ENCODE assay signal across 12 mouse cellular contexts in genomic region chr9:57805087-57805737, GRCm38 (mm10). TPM values are rescaled to one million over a fixed set of nuclear protein-coding genes. Genes with fewer than 3 reads are reported as not detected.
DNase-seq lines count a peak whose midpoint lies in the region; ATAC-seq and TF ChIP-seq lines count a peak whose summit lies in the region.
"Had no signal": no experiment of that assay in that cellular context is flagged by ENCODE, and none has a peak within 500 bp of the region (broad histone marks: within the 10 kb centered on the region; RNA-seq: fewer than 3 reads in every experiment).

No protein-coding gene starts in this region.

- in situ Hi-C loops in ES-E14 (cut with MboI; ENCODE audit: low sequenced_read_pairs in 2 of 2, unreplicated experiment in 2 of 2), result no loop called here

- H3K36me3 ChIP-seq in kidney, embryonic 14.5 days (ENCODE audit: control insufficient read depth, insufficient read depth, low read length), result no peaks in the 10 kb centered on the region
- peaks cover 12% of the 10 kb centered on the region; the same call in 1 of the 2 replicates for H3K36me3 ChIP-seq in ES-E14 (ENCODE audit: control insufficient read depth, insufficient read depth, low read length, poor library complexity, severe bottlenecking)
- H3K36me3 ChIP-seq in liver, embryonic 13.5 days, result peaks cover 21% of the 10 kb centered on the region
- H3K36me3 ChIP-seq: intestine, embryonic 15.5 days had no signal

- no peak overlapping the region for H3K9ac ChIP-seq in kidney, embryonic 14.5 days (ENCODE audit: low read depth, low read length)
- H3K9ac ChIP-seq in ES-E14 (ENCODE audit: insufficient read depth, low read depth, low read length, poor library complexity, severe bottlenecking), result peak overlapping the region; percentile 16; the same call in 1 of the 2 replicates
- H3K9ac ChIP-seq in liver, embryonic 13.5 days, result peak overlapping the region; percentile 27; the same call in 1 of the 2 replicates
- H3K9ac ChIP-seq: embryonic facial prominence, embryonic 13.5 days; forebrain, embryonic 12.5 days; intestine, embryonic 15.5 days; midbrain, embryonic 13.5 days had no signal

- H3K4me1 ChIP-seq in kidney, embryonic 14.5 days (ENCODE audit: control insufficient read depth, insufficient read depth, low read length), result peaks cover 38% of the 10 kb centered on the region
- H3K4me1 ChIP-seq in ES-E14 (ENCODE audit: control insufficient read depth in 2 of 2, insufficient read depth in 2 of 2, low read length in 2 of 2, poor library complexity in 1 of 2), result peaks cover 17 to 31% of the 10 kb centered on the region in 2 experiments
- H3K4me1 ChIP-seq in liver, embryonic 13.5 days (replicated peaks), result peaks cover 80% of the 10 kb centered on the region

- 62% methylated on average over 10 of the region's 10 CpGs for WGBS in kidney, embryonic 14.5 days
- WGBS in liver, embryonic 13.5 days (ENCODE audit: insufficient replicate concordance), result 27% methylated on average over 10 of the region's 10 CpGs

- no peak for DNase-seq in kidney, adult 9 months
- peak; percentile 61 for DNase-seq in 416B (ENCODE audit: low read depth)
- no peak for DNase-seq in ES-E14 (ENCODE audit: low read depth, low spot score)
- no peak for DNase-seq in liver, embryonic 13.5 days
- DNase-seq in retina, embryonic 14.5 days (ENCODE audit: low spot score), result no peak
- DNase-seq in frontal cortex, postnatal 14 days (ENCODE audit: low spot score in 2 of 2), result no peak

- 0 out of 2 replicates have a peak overlapping the region, but pooled peaks have one; percentile 17 for H3K27ac ChIP-seq in kidney, embryonic 14.5 days (ENCODE audit: low read depth, low read length)
- peak overlapping the region; percentile 44; the same call in 1 of the 2 replicates for H3K27ac ChIP-seq in ES-E14 (ENCODE audit: insufficient read depth, low read depth, low read length, poor library complexity, severe bottlenecking)
- peak overlapping the region; percentile 68 for H3K27ac ChIP-seq in liver, embryonic 13.5 days
- H3K27ac ChIP-seq: embryonic facial prominence, embryonic 13.5 days; forebrain, embryonic 12.5 days; intestine, embryonic 15.5 days; midbrain, embryonic 13.5 days had no signal

- no peak for ATAC-seq in kidney, embryonic 14.5 days (ENCODE audit: low FRiP score, low TSS enrichment)
- ATAC-seq in liver, embryonic 13.5 days (ENCODE audit: low read depth), result no peak
- ATAC-seq: intestine, embryonic 15.5 days; midbrain, embryonic 13.5 days had no signal

- H3K27me3 ChIP-seq in kidney, embryonic 14.5 days (ENCODE audit: control insufficient read depth, insufficient read depth, low read length), result no peaks in the 10 kb centered on the region
- no peaks in the 10 kb centered on the region for H3K27me3 ChIP-seq in liver, embryonic 13.5 days
- H3K27me3 ChIP-seq: embryonic facial prominence, embryonic 13.5 days; forebrain, embryonic 12.5 days; intestine, embryonic 15.5 days; midbrain, embryonic 13.5 days had no signal

- no peak overlapping the region for H3K4me2 ChIP-seq in kidney, embryonic 14.5 days (replicated peaks; ENCODE audit: low read depth, low read length)
- no peak overlapping the region for H3K4me2 ChIP-seq in liver, embryonic 13.5 days
- H3K4me2 ChIP-seq: embryonic facial prominence, embryonic 13.5 days; forebrain, embryonic 12.5 days; intestine, embryonic 15.5 days; midbrain, embryonic 13.5 days had no signal

- no peak overlapping the region for H3K4me3 ChIP-seq in kidney, embryonic 14.5 days (ENCODE audit: low read length)
- no peak overlapping the region for H3K4me3 ChIP-seq in ES-E14 (ENCODE audit: insufficient read depth in 1 of 2, low read depth in 1 of 2, low read length in 2 of 2, poor library complexity in 1 of 2, severe bottlenecking in 1 of 2)
- no peak overlapping the region for H3K4me3 ChIP-seq in liver, embryonic 13.5 days (replicated peaks)
- H3K4me3 ChIP-seq: embryonic facial prominence, embryonic 13.5 days; forebrain, embryonic 12.5 days; hindbrain, embryonic 10.5 days; intestine, embryonic 15.5 days; midbrain, embryonic 13.5 days had no signal

- no peaks in the 10 kb centered on the region for H3K9me3 ChIP-seq in kidney, embryonic 14.5 days (ENCODE audit: control insufficient read depth, low read length)
- no peaks in the 10 kb centered on the region for H3K9me3 ChIP-seq in ES-E14 (ENCODE audit: control insufficient read depth, insufficient read depth, low read depth, low read length)
- no peaks in the 10 kb centered on the region for H3K9me3 ChIP-seq in liver, embryonic 13.5 days (replicated peaks)
- H3K9me3 ChIP-seq: embryonic facial prominence, embryonic 13.5 days; forebrain, embryonic 12.5 days; hindbrain, embryonic 10.5 days; intestine, embryonic 15.5 days; midbrain, embryonic 13.5 days had no signal

TF ChIP-seq in ES-E14, 5 proteins besides CTCF, POLR2A, EP300 and RAD21:
- TF ChIP-seq HCFC1 (IDR thresholded peaks at IDR 0.05; ENCODE audit: borderline replicate concordance, insufficient read depth, low read length) (no peak), CHD2 (IDR thresholded peaks at IDR 0.05; ENCODE audit: low read depth, low read length) (no peak), ZC3H11A (IDR thresholded peaks at IDR 0.05; ENCODE audit: borderline replicate concordance, low read depth, low read length) (no peak), ZNF384 (IDR thresholded peaks at IDR 0.05; ENCODE audit: low read depth, low read length) (no peak), MAFK (IDR thresholded peaks at IDR 0.05; ENCODE audit: insufficient read depth, low read depth, low read length) (no peak)
TF ChIP-seq in ES-E14: peak in this region for 0.

RNA-seq across cellular contexts. Expression of gene Arid3b, which starts 31.4 kb away (rescaled TPM):
- polyA plus RNA-seq in kidney, embryonic 14.5 days (2014; fragmentation: Nextera tagmentation; extraction: Ambion mirVana), result 6.5 and 7.2 TPM in 2 replicates
- 20.3 and 23.4 TPM in 2 replicates for total RNA-seq in ES-E14 (2012; rRNA removed)
- 9.7 and 11.7 TPM in 2 replicates for polyA plus RNA-seq in liver, embryonic 13.5 days (2015; fragmentation: Nextera tagmentation; extraction: Ambion mirVana)

RNA-seq across cellular contexts. Expression of gene Clk3, which starts 39.6 kb away (rescaled TPM):
- polyA plus RNA-seq in kidney, embryonic 14.5 days (2014; fragmentation: Nextera tagmentation; extraction: Ambion mirVana), result 61.0 and 69.3 TPM in 2 replicates
- 38.3 and 41.5 TPM in 2 replicates for total RNA-seq in ES-E14 (2012; rRNA removed)
- 86.2 and 97.4 TPM in 2 replicates for polyA plus RNA-seq in liver, embryonic 13.5 days (2015; fragmentation: Nextera tagmentation; extraction: Ambion mirVana)

Comparison
In these comparisons a context has a peak if more than half of its experiments do, and no peak if none do; other contexts are left out.
1. H3K27ac ChIP-seq: peak in every context shown above with its lines; median percentile 68 in liver, embryonic 13.5 days; 44 in ES-E14; 17 in kidney, embryonic 14.5 days.